Mouse (Mus musculus) ES-CJ7 (cell line): ENCODE results near the gene Usp49.
A peak's percentile ranks its signal among the peaks of the same experiment; 100 is the strongest.
"Not testable (repeated sequence)": the region's sequence is repeated elsewhere in the genome, so short reads cannot be mapped to it uniquely, and the experiment has no call there.

Experiments
- DNase-seq: peaks from one replicate; pipeline ENCODE4 v3.0.0; 2011; ENCODE audit warnings: low read depth, low spot score

Gene Usp49

GRCm38 (mm10) chr17:47648966-47649365, 18.5 kb downstream of the Usp49 start:
- peak; percentile 58 for DNase-seq

DNA sequence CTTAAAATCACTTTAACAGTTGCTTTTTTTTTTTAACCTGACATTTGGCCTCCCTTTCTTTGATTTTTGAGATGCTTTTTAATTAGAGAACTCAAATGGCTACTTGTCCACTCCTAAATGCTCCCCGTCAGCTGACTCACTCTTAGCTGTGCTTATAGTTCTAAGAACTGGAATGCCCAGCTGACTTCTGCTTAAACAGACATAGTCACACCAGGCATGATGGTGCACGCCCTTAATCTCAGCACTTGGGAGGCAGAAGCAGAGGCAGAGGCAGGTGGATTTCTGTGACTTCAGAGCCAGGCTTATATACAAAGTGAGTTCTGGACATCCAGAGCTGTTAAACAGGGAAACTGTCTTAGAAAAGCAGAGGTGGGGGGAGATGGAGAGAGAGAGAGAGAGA, 21.5 kb downstream of the Usp49 start:
- DNase-seq, result no peak

DNA sequence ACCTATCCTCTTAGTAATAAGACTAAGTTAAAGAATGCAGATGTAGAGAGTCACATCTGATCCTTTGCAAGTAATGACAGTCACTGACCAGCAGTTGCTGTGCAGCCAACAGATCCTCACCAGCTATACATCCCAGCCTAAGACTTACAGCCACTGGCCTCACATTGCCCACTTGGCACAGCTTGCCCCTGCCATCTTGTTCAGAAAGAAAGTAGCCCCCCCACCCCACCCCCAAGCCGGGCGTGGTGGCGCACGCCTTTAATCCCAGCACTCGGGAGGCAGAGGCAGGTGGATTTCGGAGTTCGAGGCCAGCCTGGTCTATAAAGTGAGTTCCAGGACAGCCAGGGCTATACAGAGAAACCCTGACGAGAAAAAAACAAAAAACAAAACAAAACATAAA, 23.9 kb downstream of the Usp49 start:
- DNase-seq, result not testable (repeated sequence)

DNA sequence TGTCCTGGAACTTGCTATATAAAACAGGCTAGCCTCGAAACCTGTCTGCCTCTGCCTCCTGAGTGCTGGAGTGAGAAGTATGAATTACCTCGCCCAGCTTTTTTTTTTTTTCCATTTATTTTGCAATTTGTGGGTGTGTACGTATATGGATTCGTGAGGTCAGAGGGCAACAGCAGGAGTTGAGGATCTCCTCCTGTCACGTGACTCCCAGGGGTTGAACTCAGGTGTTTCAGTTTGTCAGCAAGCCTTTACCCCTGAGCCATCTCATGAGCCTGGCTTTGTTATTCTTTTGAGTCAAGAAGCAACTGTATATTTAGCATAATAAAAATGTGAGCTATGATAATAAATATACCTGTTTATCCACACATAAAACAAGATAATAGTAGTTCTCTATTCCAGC, 25.2 kb downstream of the Usp49 start:
- DNase-seq, result no peak

- no peak for DNase-seq
These were observed 27.4 kb downstream of the Usp49 start for GRCm38 (mm10) chr17:47657901-47658300.

GRCm38 (mm10) chr17:47658741-47659243, 28.3 kb downstream of the Usp49 start:
- DNase-seq, result no peak

DNA sequence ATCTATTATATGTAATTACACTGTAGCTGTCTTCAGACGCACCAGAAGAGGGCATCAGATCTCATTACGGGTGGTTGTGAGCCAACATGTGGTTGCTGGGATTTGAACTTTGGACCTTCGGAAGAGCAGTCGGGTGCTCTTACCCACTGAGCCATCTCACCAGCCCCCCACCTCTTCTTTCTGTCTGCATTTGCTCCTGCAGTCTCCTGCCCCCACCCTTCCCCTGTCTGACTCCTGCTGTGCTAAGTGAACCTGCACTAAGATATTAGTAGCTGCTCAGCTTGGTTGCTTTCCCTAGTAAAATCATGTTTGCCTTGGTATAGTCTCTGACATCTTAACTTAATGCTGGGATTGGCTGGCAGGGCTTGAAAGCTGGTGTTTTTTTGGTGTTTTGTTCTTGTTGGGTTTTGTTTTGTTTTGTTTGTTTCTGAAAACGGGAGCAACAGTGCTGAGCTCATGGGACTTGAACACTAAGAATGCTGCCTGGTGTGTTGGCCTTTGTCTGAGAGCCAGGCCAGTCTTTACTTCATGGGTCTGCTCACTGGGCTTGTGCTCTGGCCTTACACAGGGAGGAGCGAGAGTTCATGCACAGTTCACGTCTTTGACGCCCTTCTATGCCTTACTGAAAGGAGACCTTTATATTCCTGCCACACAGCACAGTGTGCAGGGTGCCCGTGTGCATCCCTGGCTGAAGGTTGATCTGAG, 32.7 kb downstream of the Usp49 start:
- DNase-seq, result peak; percentile 32

GRCm38 (mm10) chr17:47664474-47664873, 34.0 kb downstream of the Usp49 start:
- DNase-seq, result no peak

- no peak for DNase-seq
These were observed 38.7 kb downstream of the Usp49 start for GRCm38 (mm10) chr17:47669166-47669565.

DNA sequence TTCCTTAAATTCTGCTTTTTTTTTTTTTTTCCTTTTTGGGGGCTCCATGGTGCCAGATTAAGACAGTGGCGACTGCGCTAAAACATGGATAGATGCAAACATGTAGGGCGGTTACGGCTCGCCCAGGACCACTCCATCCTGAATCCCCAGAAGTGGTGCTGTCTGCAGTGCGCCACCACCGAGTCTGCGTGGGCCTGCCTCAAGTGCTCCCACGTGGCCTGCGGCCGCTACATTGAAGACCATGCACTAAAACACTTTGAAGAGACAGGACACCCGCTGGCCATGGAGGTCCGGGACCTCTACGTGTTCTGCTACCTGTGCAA, 41.5 kb downstream of the Usp49 start:
- no peak for DNase-seq

- DNase-seq, result peak; percentile 54
These were observed 42.0 kb downstream of the Usp49 start for GRCm38 (mm10) chr17:47672311-47673111.

DNA sequence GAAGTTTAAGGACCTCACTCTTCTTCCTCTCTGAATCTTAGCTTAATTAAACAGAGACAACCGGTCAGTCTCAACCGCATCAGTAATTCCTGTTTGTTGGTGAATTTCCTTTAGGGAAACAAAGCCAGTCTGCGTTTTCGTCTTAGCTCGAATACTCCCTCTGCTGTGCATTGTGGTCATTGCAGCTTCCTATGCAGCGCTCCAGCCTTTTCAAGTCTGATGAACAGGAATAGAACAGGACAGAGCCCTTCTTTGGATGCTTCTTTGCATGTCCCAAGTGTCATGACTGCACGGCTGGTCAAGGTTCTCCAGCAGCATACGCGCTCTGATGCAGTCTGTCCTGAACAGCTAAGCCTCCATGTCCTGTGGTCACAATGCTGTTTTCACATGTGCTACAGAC, 46.1 kb downstream of the Usp49 start:
- DNase-seq, result peak; percentile 78

DNA sequence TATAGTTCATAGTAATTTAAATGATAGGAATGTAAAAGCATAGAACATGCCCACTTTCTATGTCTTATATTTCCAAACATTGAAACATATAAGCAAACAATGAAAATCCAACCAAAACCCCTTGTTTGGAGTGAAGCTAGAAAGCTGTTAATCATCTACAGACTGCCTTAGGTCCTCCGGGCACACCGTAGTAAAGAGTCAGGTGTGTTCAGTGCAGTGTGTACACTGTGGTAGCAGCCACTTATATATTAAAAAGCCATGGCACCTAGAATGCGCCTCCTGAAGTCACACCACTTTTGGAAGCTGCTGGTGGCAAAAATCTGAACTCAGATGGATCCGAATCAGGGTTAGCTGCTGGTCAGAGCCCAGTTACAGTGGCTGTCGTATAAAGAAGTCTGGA, 47.7 kb downstream of the Usp49 start:
- DNase-seq, result no peak

GRCm38 (mm10) chr17:47678702-47679101, 48.2 kb downstream of the Usp49 start:
- DNase-seq, result no peak

DNA sequence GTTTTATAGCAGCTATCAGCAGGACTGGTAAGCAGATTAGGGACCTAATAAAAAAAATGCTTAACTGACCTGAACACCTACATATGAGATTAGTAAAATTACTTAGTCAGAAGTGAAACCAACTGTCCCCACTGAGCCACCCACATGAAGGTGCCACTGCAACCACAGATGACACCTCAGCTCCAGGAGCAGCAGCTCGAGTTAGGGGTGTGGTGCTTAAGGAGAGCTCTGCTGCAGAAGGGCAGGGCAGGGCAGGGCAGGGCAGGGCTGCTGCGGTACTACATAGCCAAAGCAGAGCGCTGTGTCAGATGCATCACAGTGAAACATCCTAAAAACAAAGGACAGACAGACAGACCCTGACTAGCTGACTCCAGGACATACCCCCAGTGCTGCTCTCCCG, 52.3 kb downstream of the Usp49 start:
- no peak for DNase-seq

- DNase-seq, result peak; percentile 98
These were observed 57.2 kb downstream of the Usp49 start for GRCm38 (mm10) chr17:47687409-47688343.

DNA sequence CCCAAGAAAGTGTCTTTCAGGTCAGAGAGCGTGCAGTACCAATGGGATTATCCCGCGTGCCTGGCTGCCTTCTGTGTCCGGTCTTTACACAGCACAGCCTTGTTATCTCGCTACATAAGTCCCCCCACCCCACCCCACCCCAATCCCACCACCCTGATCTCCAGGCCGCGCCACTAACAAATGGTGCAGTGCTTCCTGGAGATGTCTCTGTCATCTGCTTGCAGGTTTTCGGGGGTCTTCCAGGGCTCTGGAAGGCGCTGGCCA, 57.8 kb downstream of the Usp49 start, which contains the start of gene Tomm6:
TSS of gene Tomm6 (minus strand) at position 43 of the 264 bp plus-strand sequence.
- DNase-seq, result no peak

- no peak for DNase-seq
These were observed 58.4 kb downstream of the Usp49 start, which contains the start of gene Frs3 for GRCm38 (mm10) chr17:47688608-47689575. Gene Frs3 (plus strand): TSS chr17:47689030.

DNA sequence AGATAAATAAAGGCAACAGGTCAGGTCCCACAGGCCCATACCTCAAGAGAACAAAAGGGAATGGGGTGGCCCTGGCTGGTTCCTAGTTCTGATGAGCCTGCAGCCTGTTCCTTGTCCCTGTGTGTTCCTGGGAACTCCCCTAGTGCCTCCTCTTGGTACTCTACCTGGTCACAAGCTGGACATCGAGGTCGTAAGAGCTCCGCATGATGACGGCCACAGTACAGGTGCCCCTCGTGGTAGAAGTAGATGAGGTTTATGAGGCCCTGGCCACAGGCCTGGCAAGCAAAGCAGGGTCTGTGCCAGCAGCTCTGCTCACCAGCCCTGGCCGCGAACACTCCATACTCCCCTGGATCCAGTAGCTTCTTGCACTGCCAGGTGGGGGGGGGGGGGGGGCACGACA, 59.4 kb downstream of the Usp49 start:
- no peak for DNase-seq

GRCm38 (mm10) chr17:47691650-47692049, 61.2 kb downstream of the Usp49 start:
- DNase-seq, result peak; percentile 58
